Mouse (Mus musculus) midbrain, embryonic 13.5 days (tissue): ENCODE results near the gene Aire. TPM values are rescaled to one million over a fixed set of nuclear protein-coding genes. Genes with fewer than 3 reads are reported as not detected.
A peak's percentile ranks its signal among the peaks of the same experiment; 100 is the strongest.

Experiments used
- ATAC-seq: fragments of 200-750 bp; cut with Nextera tagmentation; 2 replicates; pipeline ENCODE4 v1.8.0; 2017; ENCODE audit warnings: mild to moderate bottlenecking, moderate TSS enrichment, moderate library complexity
- H3K27ac ChIP-seq: fragments of 300-500 bp; sonication (generic); 2 replicates; pipeline ENCODE4 v1.5.1; 2015; ENCODE audit warnings: inconsistent platforms, mild to moderate bottlenecking, moderate library complexity
- H3K27me3 ChIP-seq: fragments of 300-500 bp; sonication (generic); 2 replicates; pipeline ENCODE4 v1.6.1; 2015; ENCODE audit warnings: mild to moderate bottlenecking, inconsistent platforms
- H3K36me3 ChIP-seq: fragments of 300-500 bp; sonication (generic); 2 replicates; pipeline ENCODE4 v1.6.1; 2015; ENCODE audit warnings: mild to moderate bottlenecking, inconsistent platforms
- H3K4me1 ChIP-seq: fragments of 300-500 bp; sonication (generic); replicated peaks from 2 replicates; pipeline ENCODE4 v1.6.1; 2015; ENCODE audit warnings: inconsistent platforms
- H3K4me2 ChIP-seq: fragments of 300-500 bp; sonication (generic); replicated peaks from 2 replicates; pipeline ENCODE4 v1.6.1; 2015; ENCODE audit warnings: moderate library complexity, mild to moderate bottlenecking, inconsistent platforms
- H3K4me3 ChIP-seq: fragments of 300-500 bp; sonication (generic); replicated peaks from 2 replicates; pipeline ENCODE4 v1.5.1; 2015; ENCODE audit warnings: mild to moderate bottlenecking, inconsistent platforms
- H3K9ac ChIP-seq: fragments of 300-500 bp; sonication (generic); replicated peaks from 2 replicates; pipeline ENCODE4 v1.6.1; 2015; ENCODE audit warnings: mild to moderate bottlenecking, inconsistent platforms
- H3K9me3 ChIP-seq: fragments of 300-500 bp; sonication (generic); 2 replicates; pipeline ENCODE4 v1.6.1; 2016; ENCODE audit warnings: mild to moderate bottlenecking, inconsistent platforms
- WGBS: fragments of 180-500 bp; shearing (Covaris S2); methylation state at CpG from one replicate; pipeline ENCODE4 v1.1.7; 2015; 5-methylcytosine and 5-hydroxymethylcytosine counted together
- polyA plus RNA-seq: library from polyadenylated mRNA; unstranded; fragments of >200 nt; fragmentation: Nextera tagmentation; extraction: Ambion mirVana; gene quantifications from 2 replicates; pipeline ENCODE4 v1.2.1, GENCODE M21; 2015

The Aire gene
- polyA plus RNA-seq, 1 experiment from 2014 or later: 0.24 TPM

- Histone ChIP-seq H3K27ac (no peak overlapping the region), H3K4me3 (no peak overlapping the region), H3K9me3 (no peaks in the 10 kb centered on the region), H3K36me3 (peaks cover 55% of the 10 kb centered on the region), H3K4me2 (no peak overlapping the region), H3K27me3 (no peaks in the 10 kb centered on the region), H3K9ac (no peak overlapping the region), H3K4me1 (peaks cover 18% of the 10 kb centered on the region)
- no peak for ATAC-seq
- WGBS: 96% methylated on average over 2 of the region's 2 CpGs
Observed at GRCm38 (mm10) chr10:78002316-78002715, 41.1 kb downstream of the Aire start.

GRCm38 (mm10) chr10:78001796-78002195, 41.6 kb downstream of the Aire start:
- 91% methylated on average over 11 of the region's 11 CpGs for WGBS
- H3K36me3 ChIP-seq: peaks cover 60% of the 10 kb centered on the region
- H3K4me3 ChIP-seq: no peak overlapping the region
- H3K9me3 ChIP-seq: no peaks in the 10 kb centered on the region
- H3K27me3 ChIP-seq: no peaks in the 10 kb centered on the region
- H3K27ac ChIP-seq: no peak overlapping the region
- no peak for ATAC-seq
- no peak overlapping the region for H3K4me2 ChIP-seq
- H3K4me1 ChIP-seq: peaks cover 13% of the 10 kb centered on the region
- no peak overlapping the region for H3K9ac ChIP-seq

- Histone ChIP-seq H3K4me2 (no peak overlapping the region), H3K4me1 (no peaks in the 10 kb centered on the region), H3K27me3 (no peaks in the 10 kb centered on the region), H3K36me3 (peaks cover 76% of the 10 kb centered on the region), H3K27ac (no peak overlapping the region), H3K9ac (no peak overlapping the region), H3K9me3 (no peaks in the 10 kb centered on the region), H3K4me3 (no peak overlapping the region)
- 98% methylated on average over 5 of the region's 5 CpGs for WGBS
- no peak for ATAC-seq
Observed at GRCm38 (mm10) chr10:78000200-78000599, 43.2 kb downstream of the Aire start.

- no peak overlapping the region for H3K9ac ChIP-seq
- ATAC-seq: no peak
Observed at GRCm38 (mm10) chr10:77995639-77996038, 47.8 kb downstream of the Aire start.

GRCm38 (mm10) chr10:77985775-77986174, 57.6 kb downstream of the Aire start:
- no peak for ATAC-seq

More at GRCm38 (mm10) chr10:77995639-77996038, 47.8 kb downstream of the Aire start:
- no peaks in the 10 kb centered on the region for H3K9me3 ChIP-seq
- H3K36me3 ChIP-seq: peaks cover 96% of the 10 kb centered on the region
- no peaks in the 10 kb centered on the region for H3K27me3 ChIP-seq
- H3K4me2 ChIP-seq: no peak overlapping the region
- 93% methylated on average over 3 of the region's 3 CpGs for WGBS
- no peak overlapping the region for H3K4me3 ChIP-seq
- no peak overlapping the region for H3K27ac ChIP-seq
- H3K4me1 ChIP-seq: no peaks in the 10 kb centered on the region

GRCm38 (mm10) chr10:77984660-77985059, 58.8 kb downstream of the Aire start:
- Histone ChIP-seq H3K4me2 (no peak overlapping the region), H3K4me3 (no peak overlapping the region), H3K9ac (no peak overlapping the region), H3K4me1 (peaks cover 4% of the 10 kb centered on the region), H3K27me3 (no peaks in the 10 kb centered on the region), H3K27ac (no peak overlapping the region), H3K36me3 (peaks cover 68% of the 10 kb centered on the region), H3K9me3 (no peaks in the 10 kb centered on the region)
- peak; percentile 53 for ATAC-seq
- WGBS: 1% methylated on average over 4 of the region's 4 CpGs

More at GRCm38 (mm10) chr10:77985775-77986174, 57.6 kb downstream of the Aire start:
- H3K4me1 ChIP-seq: no peaks in the 10 kb centered on the region
- H3K9me3 ChIP-seq: no peaks in the 10 kb centered on the region
- H3K4me3 ChIP-seq: no peak overlapping the region
- H3K4me2 ChIP-seq: no peak overlapping the region
- H3K36me3 ChIP-seq: peaks cover 69% of the 10 kb centered on the region
- no peak overlapping the region for H3K9ac ChIP-seq
- no peak overlapping the region for H3K27ac ChIP-seq
- WGBS: 77% methylated on average over 5 of the region's 5 CpGs
- no peaks in the 10 kb centered on the region for H3K27me3 ChIP-seq

Other genes with a start within 250 kb of the Aire start
- gene Gm9639, start 248.5 kb downstream of the Aire start, polyA plus RNA-seq: not detected in 2 replicates
- gene Gm19668, start 244.5 kb downstream of the Aire start, polyA plus RNA-seq: not detected in 2 replicates
- not detected in 2 replicates for gene Gm9507, start 231.8 kb downstream of the Aire start, polyA plus RNA-seq
- gene Gm2696, start 228.9 kb downstream of the Aire start, polyA plus RNA-seq: not detected in 2 replicates
- not detected in 2 replicates for gene Krtap10-4, start 216.5 kb downstream of the Aire start, polyA plus RNA-seq
- not detected in 2 replicates for gene Krtap10-10, start 207.7 kb downstream of the Aire start, polyA plus RNA-seq
- not detected in 2 replicates for gene Gm36176, start 196.8 kb downstream of the Aire start, polyA plus RNA-seq
- not detected in 2 replicates for gene Gm10318, start 190.8 kb downstream of the Aire start, polyA plus RNA-seq
- not detected in 2 replicates for gene Gm3285, start 181.6 kb downstream of the Aire start, polyA plus RNA-seq
- 9.8 and 10.3 TPM in 2 replicates for gene Lrrc3, start 141.1 kb downstream of the Aire start, polyA plus RNA-seq
- 2.7 and 3.3 TPM in 2 replicates for gene Trpm2, start 73.0 kb downstream of the Aire start, polyA plus RNA-seq
- gene 1810043G02Rik, start 65.1 kb downstream of the Aire start, polyA plus RNA-seq: 32.4 and 36.8 TPM in 2 replicates
- gene Pfkl, start 33.5 kb downstream of the Aire start, polyA plus RNA-seq: 96.9 and 106 TPM in 2 replicates
- not detected in 2 replicates for gene Dnmt3l, start 1.7 kb downstream of the Aire start, polyA plus RNA-seq
- gene Icosl, start 25.7 kb upstream of the Aire start, polyA plus RNA-seq: 0.52 and 0.82 TPM in 2 replicates
- 20.3 and 22.7 TPM in 2 replicates for gene D10Jhu81e, start 126.2 kb upstream of the Aire start, polyA plus RNA-seq
- gene Pwp2, start 141.5 kb upstream of the Aire start, polyA plus RNA-seq: 16.8 and 18.1 TPM in 2 replicates
- gene Trappc10, start 201.0 kb upstream of the Aire start, polyA plus RNA-seq: 21.3 and 26.7 TPM in 2 replicates